Mouse (Mus musculus) C2C12 (cell line): Measurements from ENCODE around the gene Kng2.

Experiments
- CEBPB ChIP-seq: IDR thresholded peaks from one replicate; pipeline ENCODE4 v1.6.1; 2011; ENCODE audit warnings: low read depth, mild to moderate bottlenecking, control low read depth, moderate library complexity
- CTCF ChIP-seq: IDR thresholded peaks from one replicate; pipeline ENCODE4 v1.5.1; 2011; ENCODE audit not compliant: control insufficient read depth, insufficient read depth, insufficient read length

- TF ChIP-seq CTCF (no peak), CEBPB (no peak)
These were observed 8.5 kb upstream of the Kng2 start for GRCm38 (mm10) chr16:23037744-23038143.
